Mouse (Mus musculus): Measurements from ENCODE around the gene Ptprh.

Ptprh gene

DNA sequence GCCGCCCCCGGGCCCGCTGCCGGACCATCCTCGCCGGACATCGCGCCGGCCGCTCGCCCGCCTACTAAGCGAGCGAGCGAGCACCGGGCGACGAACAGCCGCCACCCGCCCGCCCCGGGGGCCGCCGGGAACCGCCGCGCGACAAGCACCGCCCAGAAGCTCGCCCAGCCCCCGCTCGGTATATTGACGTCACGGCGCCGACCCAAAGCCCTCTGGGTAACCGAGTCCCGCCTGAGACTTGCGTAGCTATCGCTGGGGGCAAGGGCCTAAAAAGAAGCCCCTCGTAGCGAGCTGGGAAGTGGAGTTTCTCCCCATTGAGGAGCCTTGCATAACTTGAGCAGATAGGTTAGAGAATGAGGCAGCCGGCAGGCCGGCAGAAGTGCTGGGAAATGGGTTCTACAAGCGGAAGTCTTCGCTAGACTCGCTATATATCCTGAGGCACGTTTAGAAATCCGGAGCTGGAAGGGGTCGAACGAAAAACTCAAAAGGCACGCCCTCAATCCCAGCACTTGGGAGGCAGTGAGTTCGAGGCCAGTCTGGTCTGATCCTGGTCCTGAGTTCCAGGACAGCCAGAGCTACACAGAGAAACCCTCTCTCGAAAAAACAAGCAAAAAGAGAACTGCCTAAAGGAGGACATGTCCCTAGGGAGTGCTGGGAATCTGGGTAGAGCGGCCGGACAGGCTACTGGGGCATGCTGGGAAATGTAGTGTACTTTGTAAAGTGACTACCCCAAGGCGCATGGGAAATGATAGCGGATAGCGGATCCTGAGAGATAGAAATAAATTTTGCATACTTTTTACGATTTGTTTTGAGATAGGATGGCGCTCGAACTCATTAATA, 102.1 kb downstream of the Ptprh start, which contains the start of gene Ppp1r12c:
TSS of gene Ppp1r12c (minus strand) at position 123 of the 840 bp plus-strand sequence.
- DNase-seq (ENCODE audit: low read depth): peak; percentile 95

- DNase-seq (ENCODE audit: low read depth): peak; percentile 80
Measured at GRCm38 (mm10) chr7:4500892-4501471, 102.9 kb downstream of the Ptprh start.

DNA sequence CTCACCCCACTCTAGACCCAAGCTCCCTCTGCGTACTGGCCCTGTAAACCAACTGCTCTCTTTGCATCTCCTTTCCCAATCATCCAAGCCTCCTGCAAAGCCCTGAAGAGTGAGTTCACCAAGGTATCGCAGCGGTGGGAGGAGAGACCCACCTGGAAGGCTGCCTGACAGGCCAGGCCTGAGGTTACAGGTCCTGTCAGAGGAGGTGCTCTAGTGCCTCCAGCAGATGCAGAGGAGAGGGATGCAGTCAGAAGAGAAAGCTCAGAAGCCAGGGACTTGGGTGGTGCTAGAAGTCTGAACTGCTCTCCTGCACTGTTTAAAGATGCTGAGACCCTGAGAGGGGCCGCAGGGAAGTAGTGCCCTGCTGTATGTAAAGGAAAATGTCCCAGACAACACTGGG, 104.8 kb downstream of the Ptprh start:
- no peak for DNase-seq (ENCODE audit: low read depth)

Measured in induced T-regulatory cell, adult 2 months (primary cell).